Mouse (Mus musculus) heart, postnatal 0 days (tissue): ENCODE data around the gene Cdk10.
A peak's percentile ranks its signal among the peaks of the same experiment; 100 is the strongest.

Experiments
- CTCF ChIP-seq: IDR thresholded peaks from 2 replicates; pipeline ENCODE4 v1.5.1; 2016; ENCODE audit warnings: antibody characterized with exemption, control low read depth, low read depth
- EP300 ChIP-seq: IDR thresholded peaks from 2 replicates; pipeline ENCODE4 v1.6.1; 2016; ENCODE audit warnings: antibody characterized with exemption, low read depth

GRCm38 (mm10) chr8:123212321-123213117 is 12.1 kb upstream of the Cdk10 start, which contains the start of the genes Chmp1a and Spata33:
- TF ChIP-seq CTCF (peak; percentile 39), EP300 (peak; percentile 91)
